Mouse (Mus musculus): ENCODE results near the gene H1fnt. TPM values are rescaled to one million over a fixed set of nuclear protein-coding genes. Genes with fewer than 3 reads are reported as not detected.
A peak's percentile ranks its signal among the peaks of the same experiment; 100 is the strongest.

Gene H1fnt
- not detected in 2 replicates for polyA plus RNA-seq (2012; rRNA removed)

- no peak for DNase-seq (ENCODE audit: low read depth)
- TF ChIP-seq CTCF (IDR thresholded peaks at IDR 0.05; ENCODE audit: borderline replicate concordance, extremely low read depth, insufficient read depth, insufficient read length) (no peak), POLR2A (IDR thresholded peaks at IDR 0.05; ENCODE audit: borderline replicate concordance, extremely low read depth, insufficient read depth, insufficient read length, poor library complexity, severe bottlenecking) (no peak)
Measured at GRCm38 (mm10) chr15:98257193-98257592, at the start of gene H1fnt. Gene H1fnt (minus strand): TSS chr15:98257293.

GRCm38 (mm10) chr15:98295628-98296551 is 38.8 kb upstream of the H1fnt start, which contains the start of gene Zfp641:
Gene Zfp641 (minus strand): TSS chr15:98296161.
- DNase-seq (ENCODE audit: low read depth), result peak; percentile 54

GRCm38 (mm10) chr15:98293651-98294050 is 36.6 kb upstream of the H1fnt start:
- no peak for DNase-seq (ENCODE audit: low read depth)
- TF ChIP-seq POLR2A (IDR thresholded peaks at IDR 0.05; ENCODE audit: borderline replicate concordance, extremely low read depth, insufficient read depth, insufficient read length, poor library complexity, severe bottlenecking) (no peak), CTCF (IDR thresholded peaks at IDR 0.05; ENCODE audit: borderline replicate concordance, extremely low read depth, insufficient read depth, insufficient read length) (no peak)

More at GRCm38 (mm10) chr15:98295628-98296551, 38.8 kb upstream of the H1fnt start, which contains the start of gene Zfp641:
- TF ChIP-seq POLR2A (IDR thresholded peaks at IDR 0.05; ENCODE audit: borderline replicate concordance, extremely low read depth, insufficient read depth, insufficient read length, poor library complexity, severe bottlenecking) (no peak), CTCF (IDR thresholded peaks at IDR 0.05; ENCODE audit: borderline replicate concordance, extremely low read depth, insufficient read depth, insufficient read length) (no peak)

GRCm38 (mm10) chr15:98288566-98288965 is 31.5 kb upstream of the H1fnt start:
- no peak for TF ChIP-seq CTCF (IDR thresholded peaks at IDR 0.05; ENCODE audit: borderline replicate concordance, extremely low read depth, insufficient read depth, insufficient read length)
- TF ChIP-seq POLR2A (IDR thresholded peaks at IDR 0.05; ENCODE audit: borderline replicate concordance, extremely low read depth, insufficient read depth, insufficient read length, poor library complexity, severe bottlenecking), result no peak
- DNase-seq (ENCODE audit: low read depth), result no peak

- DNase-seq (ENCODE audit: low read depth), result peak; percentile 49
Measured at GRCm38 (mm10) chr15:98286418-98286817, 29.3 kb upstream of the H1fnt start.

GRCm38 (mm10) chr15:98257776-98258175 is 683 bp upstream of the H1fnt start:
- DNase-seq (ENCODE audit: low read depth), result no peak
- no peak for TF ChIP-seq POLR2A (IDR thresholded peaks at IDR 0.05; ENCODE audit: borderline replicate concordance, extremely low read depth, insufficient read depth, insufficient read length, poor library complexity, severe bottlenecking)
- TF ChIP-seq CTCF (IDR thresholded peaks at IDR 0.05; ENCODE audit: borderline replicate concordance, extremely low read depth, insufficient read depth, insufficient read length), result no peak

More at GRCm38 (mm10) chr15:98286418-98286817, 29.3 kb upstream of the H1fnt start:
- no peak for TF ChIP-seq CTCF (IDR thresholded peaks at IDR 0.05; ENCODE audit: borderline replicate concordance, extremely low read depth, insufficient read depth, insufficient read length)
- TF ChIP-seq POLR2A (IDR thresholded peaks at IDR 0.05; ENCODE audit: borderline replicate concordance, extremely low read depth, insufficient read depth, insufficient read length, poor library complexity, severe bottlenecking), result no peak

- peak; percentile 0 for DNase-seq (ENCODE audit: low read depth)
- no peak for TF ChIP-seq POLR2A (IDR thresholded peaks at IDR 0.05; ENCODE audit: borderline replicate concordance, extremely low read depth, insufficient read depth, insufficient read length, poor library complexity, severe bottlenecking)
- TF ChIP-seq CTCF (IDR thresholded peaks at IDR 0.05; ENCODE audit: borderline replicate concordance, extremely low read depth, insufficient read depth, insufficient read length), result no peak
Measured at GRCm38 (mm10) chr15:98256271-98256670, 822 bp downstream of the H1fnt start.

- TF ChIP-seq CTCF (IDR thresholded peaks at IDR 0.05; ENCODE audit: borderline replicate concordance, extremely low read depth, insufficient read depth, insufficient read length), result no peak
- no peak for TF ChIP-seq POLR2A (IDR thresholded peaks at IDR 0.05; ENCODE audit: borderline replicate concordance, extremely low read depth, insufficient read depth, insufficient read length, poor library complexity, severe bottlenecking)
- no peak for DNase-seq (ENCODE audit: low read depth)
Measured at GRCm38 (mm10) chr15:98235442-98235841, 21.7 kb downstream of the H1fnt start.

- DNase-seq (ENCODE audit: low read depth), result no peak
- TF ChIP-seq CTCF (IDR thresholded peaks at IDR 0.05; ENCODE audit: borderline replicate concordance, extremely low read depth, insufficient read depth, insufficient read length) (no peak), POLR2A (IDR thresholded peaks at IDR 0.05; ENCODE audit: borderline replicate concordance, extremely low read depth, insufficient read depth, insufficient read length, poor library complexity, severe bottlenecking) (no peak)
Measured at GRCm38 (mm10) chr15:98234350-98234749, 22.7 kb downstream of the H1fnt start, which contains the start of gene Olfr286. Gene Olfr286 (minus strand): TSS chr15:98234450.

GRCm38 (mm10) chr15:98226096-98226495 is 31.0 kb downstream of the H1fnt start:
- TF ChIP-seq POLR2A (IDR thresholded peaks at IDR 0.05; ENCODE audit: borderline replicate concordance, extremely low read depth, insufficient read depth, insufficient read length, poor library complexity, severe bottlenecking) (no peak), CTCF (IDR thresholded peaks at IDR 0.05; ENCODE audit: borderline replicate concordance, extremely low read depth, insufficient read depth, insufficient read length) (no peak)
- DNase-seq (ENCODE audit: low read depth), result no peak

- TF ChIP-seq CTCF (IDR thresholded peaks at IDR 0.05; ENCODE audit: borderline replicate concordance, extremely low read depth, insufficient read depth, insufficient read length) (no peak), POLR2A (IDR thresholded peaks at IDR 0.05; ENCODE audit: borderline replicate concordance, extremely low read depth, insufficient read depth, insufficient read length, poor library complexity, severe bottlenecking) (no peak)
- DNase-seq (ENCODE audit: low read depth), result peak; percentile 2
Measured at GRCm38 (mm10) chr15:98225610-98226009, 31.5 kb downstream of the H1fnt start.
